Mouse (Mus musculus) frontal cortex, adult 2 months (tissue): ENCODE measurements around the gene Rab3c. TPM values are rescaled to one million over a fixed set of nuclear protein-coding genes. Genes with fewer than 3 reads are reported as not detected.

Experiments
- DNase-seq, 2 experiments: peaks; one replicate each; pipeline ENCODE4 v3.0.0; 2022; ENCODE audit warnings: low spot score in 1 of 2; ENCODE audit errors: extremely low spot score in 1 of 2
- polyA plus RNA-seq: library from polyadenylated mRNA; depleted of rRNA; stranded (reverse); fragments of >200 nt; gene quantifications from 2 replicates; pipeline ENCODE4 v1.2.3, GENCODE M21; 2012; rRNA removed

Rab3c gene
- polyA plus RNA-seq, 1 experiment, result 69.3 TPM

- no peak for DNase-seq
These were observed 256.2 kb downstream of the Rab3c start for GRCm38 (mm10) chr13:110024381-110025161.

DNA sequence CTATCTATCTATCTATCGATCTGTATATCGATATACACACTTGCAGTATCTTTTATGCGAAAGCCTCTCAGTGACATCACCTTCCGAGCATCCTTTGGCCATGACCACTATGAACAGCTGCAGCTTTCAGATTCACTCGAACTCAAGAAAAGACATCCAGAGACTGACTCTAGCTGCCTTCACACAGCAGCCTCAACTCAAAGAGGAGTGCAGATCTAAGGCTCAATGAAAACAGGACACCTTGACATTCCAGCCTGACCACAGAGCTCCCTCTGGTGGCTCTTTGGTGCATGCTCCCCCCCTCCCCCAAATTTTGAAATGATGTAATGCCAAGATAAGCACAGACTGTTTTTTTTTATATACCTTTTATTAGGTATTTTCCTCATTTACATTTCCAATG is 257.8 kb downstream of the Rab3c start:
- DNase-seq, result peak in 1 of 2 experiments; percentile 46

- DNase-seq, result no peak
These were observed 261.0 kb downstream of the Rab3c start for GRCm38 (mm10) chr13:110019774-110020173.

DNA sequence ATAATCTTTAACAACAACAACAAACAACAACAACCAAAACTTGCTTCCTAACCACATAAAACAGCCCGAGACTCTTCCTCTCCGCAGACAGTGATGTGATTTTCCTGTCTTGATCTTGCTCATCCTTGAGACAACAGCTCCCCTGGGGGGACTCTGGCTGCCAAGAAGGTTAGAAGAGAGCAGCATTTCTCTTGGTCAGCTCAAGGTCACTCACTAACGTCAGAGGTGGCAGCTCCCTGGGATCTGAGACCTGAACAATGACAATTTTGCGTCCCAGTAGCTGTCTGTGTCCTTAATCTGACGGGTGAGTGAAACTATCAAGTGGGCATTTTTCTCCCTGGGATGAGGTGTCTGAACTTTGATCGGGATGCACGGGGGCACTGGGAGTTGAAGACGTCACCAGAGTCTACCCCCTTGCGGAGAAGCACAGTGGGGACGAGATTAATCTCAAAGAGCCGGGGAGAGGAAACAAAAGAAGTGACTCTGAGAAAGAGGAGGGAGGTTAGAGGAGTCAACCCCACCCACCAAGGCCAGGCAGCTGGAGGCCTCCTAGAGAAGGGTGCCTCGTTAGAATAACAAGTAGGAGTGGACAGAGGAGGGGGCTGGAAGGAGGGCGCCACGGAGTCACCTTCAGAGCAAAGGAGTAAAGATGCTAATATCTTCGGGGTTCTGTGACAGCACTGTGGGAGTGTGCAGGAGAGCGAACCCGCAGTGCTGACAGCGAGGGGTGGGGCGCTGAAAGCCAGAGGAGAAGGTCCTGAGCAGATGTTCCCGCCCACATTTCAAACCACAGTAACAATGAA is 261.7 kb downstream of the Rab3c start:
- no peak for DNase-seq

DNA sequence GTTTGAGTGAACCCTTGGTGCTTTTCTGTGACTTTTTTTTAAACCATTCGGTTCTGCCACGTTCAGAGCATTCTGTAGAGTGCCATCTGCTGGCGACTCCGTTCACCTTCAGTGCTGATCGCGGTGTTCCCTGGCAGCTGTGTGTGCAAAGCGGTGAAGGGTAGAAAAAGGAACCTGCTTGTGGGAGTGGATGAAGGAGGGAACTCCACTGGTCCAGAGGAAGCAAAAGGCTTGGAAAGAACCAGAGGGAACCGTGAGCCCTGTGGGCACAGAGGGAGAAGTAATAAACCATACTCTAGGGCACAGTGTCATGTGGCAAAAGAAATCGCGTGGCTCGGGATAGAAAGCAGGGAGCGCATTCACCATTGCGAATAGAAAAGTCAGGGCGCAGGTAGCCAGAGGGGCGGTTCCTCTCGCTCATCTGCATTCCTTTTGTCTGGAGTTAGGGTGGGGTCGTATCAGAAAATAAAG is 262.3 kb downstream of the Rab3c start:
- peak; percentile 66 to 93 for DNase-seq

DNA sequence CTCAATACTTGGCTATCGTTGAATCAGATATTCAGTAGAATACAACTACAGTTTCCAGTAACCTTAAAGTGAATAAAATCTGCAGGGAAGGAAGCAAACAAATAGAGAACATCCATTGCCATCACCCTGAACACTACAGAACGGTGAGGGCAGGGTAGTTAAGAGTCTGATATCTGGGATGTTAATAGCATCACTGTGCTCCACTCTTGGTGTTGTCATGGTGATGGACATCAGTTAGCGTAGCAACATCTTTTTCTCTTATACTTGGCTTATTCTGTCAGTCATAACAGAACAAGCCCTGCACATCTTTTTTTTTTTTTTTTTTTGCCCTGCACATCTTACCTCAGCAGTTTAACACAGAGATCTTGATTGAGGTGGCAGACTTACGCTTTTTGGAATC is 268.8 kb downstream of the Rab3c start:
- DNase-seq, result no peak

GRCm38 (mm10) chr13:110010876-110011275 is 269.9 kb downstream of the Rab3c start:
- peak; percentile 27 to 50 for DNase-seq

DNA sequence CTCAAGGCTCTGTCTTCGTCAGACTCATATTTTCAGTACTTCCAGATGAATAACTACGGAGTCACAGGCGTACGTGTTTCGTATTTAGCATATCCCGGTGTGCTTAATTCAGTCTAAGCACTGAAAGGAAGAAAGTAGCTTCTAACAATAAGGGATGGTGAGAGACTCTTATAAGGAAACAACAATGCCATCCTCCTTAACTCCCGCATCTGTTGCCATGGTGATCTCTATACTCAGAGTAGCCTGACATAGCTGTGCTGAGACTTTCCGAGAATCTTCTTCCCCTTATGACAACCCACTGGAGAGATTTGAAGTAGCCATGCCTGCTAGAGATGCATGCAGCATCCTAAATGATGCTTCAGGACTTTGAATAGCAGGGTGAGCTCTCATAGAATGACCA is 272.3 kb downstream of the Rab3c start:
- DNase-seq, result peak in 1 of 2 experiments; percentile 57

DNA sequence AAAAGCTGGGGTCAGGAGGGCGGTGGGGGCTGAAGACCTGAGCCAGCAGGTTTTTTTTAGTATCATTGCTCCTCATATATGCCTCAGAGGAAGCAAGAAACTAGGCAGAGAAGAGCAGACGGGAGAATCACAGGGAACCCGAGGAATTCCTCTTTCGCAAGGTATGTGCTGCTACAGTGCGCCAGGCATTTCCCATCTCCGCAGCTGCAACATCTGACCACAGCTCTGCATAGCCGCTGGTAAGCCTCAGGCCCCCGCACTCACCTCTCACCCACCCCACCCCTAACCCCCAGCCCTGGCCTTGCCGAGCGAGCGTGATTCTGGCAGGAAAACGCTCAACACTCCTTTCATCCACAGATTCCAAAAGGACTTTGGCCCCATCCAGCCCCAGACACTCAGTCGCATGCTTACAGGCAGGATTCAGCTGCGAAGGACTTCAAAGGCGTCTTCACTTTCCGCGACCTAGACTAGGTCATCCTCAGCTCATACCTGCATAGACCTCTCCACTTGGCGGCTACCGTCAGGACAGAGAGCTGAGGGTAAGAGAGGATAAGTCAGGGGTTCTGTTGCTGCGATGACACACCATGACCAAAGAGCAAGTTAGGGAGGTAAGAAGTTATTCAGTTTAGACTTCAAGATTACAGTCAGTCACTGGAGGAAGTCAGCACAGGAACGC is 274.6 kb downstream of the Rab3c start:
- no peak for DNase-seq

Other genes starting within 250 kb of the Rab3c start
- gene Gapt, start 76.2 kb upstream of the Rab3c start, polyA plus RNA-seq, result not detected in 2 replicates
- 76.5 and 88.6 TPM in 2 replicates for gene Plk2, start 114.0 kb upstream of the Rab3c start, polyA plus RNA-seq